In the genomic region with DNA sequence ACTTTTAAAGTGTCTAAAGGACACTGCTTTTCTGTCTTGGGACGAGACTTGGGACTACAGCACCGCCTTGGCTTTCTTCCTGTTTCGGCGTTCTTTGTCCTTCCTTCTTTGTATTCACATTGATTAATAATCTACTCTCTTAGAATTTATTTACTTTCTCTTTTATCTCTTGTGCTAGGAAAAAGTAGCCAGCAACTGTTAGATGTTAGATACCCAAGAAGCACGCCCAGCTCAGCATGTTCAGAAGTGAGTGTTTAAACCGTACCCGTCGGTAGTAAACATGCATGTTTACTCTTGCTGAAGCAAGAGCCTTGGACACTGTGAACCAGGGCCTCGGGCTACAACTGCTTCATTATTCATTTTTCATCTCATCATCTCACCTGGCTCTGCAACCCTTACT, we compare ENCODE assay signal across 19 mouse cellular contexts.
DNase-seq lines count a peak whose midpoint lies in the region; ATAC-seq and TF ChIP-seq lines count a peak whose summit lies in the region.
"Had no signal": no experiment of that assay in that cellular context is flagged by ENCODE, and none has a peak within 500 bp of the region (broad histone marks: within the 10 kb centered on the region; RNA-seq: fewer than 3 reads in every experiment).

No protein-coding gene starts in this region.

- no peak for ATAC-seq in midbrain, embryonic 11.5 days (ENCODE audit: low FRiP score)
- no peak for ATAC-seq in midbrain, postnatal 0 days (ENCODE audit: low FRiP score)
- ATAC-seq in kidney, embryonic 14.5 days (ENCODE audit: low FRiP score, low TSS enrichment): no peak
- no peak for ATAC-seq in forebrain, postnatal 0 days
- ATAC-seq: inflammation-experienced regulatory T-cells, adult 6 months had no signal

- no peak overlapping the region for H3K4me2 ChIP-seq in midbrain, embryonic 11.5 days
- no peak overlapping the region for H3K4me2 ChIP-seq in midbrain, postnatal 0 days (ENCODE audit: low read depth, low read length, poor library complexity, severe bottlenecking)
- no peak overlapping the region for H3K4me2 ChIP-seq in kidney, embryonic 14.5 days (replicated peaks; ENCODE audit: low read depth, low read length)
- no peak overlapping the region for H3K4me2 ChIP-seq in forebrain, postnatal 0 days (ENCODE audit: low read depth)
- H3K4me2 ChIP-seq: hindbrain, embryonic 12.5 days; neural tube, embryonic 13.5 days had no signal

- no peak for TF ChIP-seq POLR2A in small intestine, adult 2 months (IDR thresholded peaks at IDR 0.05; ENCODE audit: low read depth, low read length)

- 93% methylated on average over 9 of the region's 9 CpGs for WGBS in midbrain, embryonic 11.5 days
- WGBS in midbrain, postnatal 0 days: 87% methylated on average over 9 of the region's 9 CpGs
- 71% methylated on average over 9 of the region's 9 CpGs for WGBS in kidney, embryonic 14.5 days
- WGBS in small intestine, adult 2 months: 22% methylated on average over 9 of the region's 9 CpGs
- WGBS in forebrain, postnatal 0 days: 88% methylated on average over 9 of the region's 9 CpGs

- no peak overlapping the region for H3K27ac ChIP-seq in midbrain, embryonic 11.5 days (ENCODE audit: low read depth, low read length)
- no peak overlapping the region for H3K27ac ChIP-seq in midbrain, postnatal 0 days (ENCODE audit: low read depth, low read length)
- H3K27ac ChIP-seq in kidney, embryonic 14.5 days (ENCODE audit: low read depth, low read length): peak overlapping the region; percentile 14; the same call in 1 of the 2 replicates
- peak overlapping the region; percentile 83 for H3K27ac ChIP-seq in small intestine, adult 2 months (ENCODE audit: insufficient read depth, low read depth, low read length)
- H3K27ac ChIP-seq in forebrain, postnatal 0 days (ENCODE audit: low read depth, low read length): no peak overlapping the region
- H3K27ac ChIP-seq: hindbrain, embryonic 12.5 days; midbrain, embryonic 10.5 days; neural tube, embryonic 13.5 days had no signal

- peak; percentile 43 for DNase-seq in kidney, adult 18-20 months
- no peak for DNase-seq in kidney, postnatal 4 days
- DNase-seq in midbrain, embryonic 11.5 days (ENCODE audit: low spot score, missing footprints): peak; percentile 8
- no peak for DNase-seq in midbrain, postnatal 0 days (ENCODE audit: low spot score)
- DNase-seq in forebrain, postnatal 0 days: no peak
- no peak for DNase-seq in layer of hippocampus, postnatal 25 days (ENCODE audit: extremely low spot score in 1 of 2, low spot score in 1 of 2)
- DNase-seq: adrenal gland, adult 8-10 months; B cell, adult 2 months; cerebellum, adult 11 months; cerebellum, postnatal 14 days; heart, postnatal 10 days; lung, postnatal 4 days had no signal

- H3K27me3 ChIP-seq in midbrain, embryonic 11.5 days (ENCODE audit: control insufficient read depth, insufficient read depth, low read length): no peaks in the 10 kb centered on the region
- no peaks in the 10 kb centered on the region for H3K27me3 ChIP-seq in midbrain, postnatal 0 days (ENCODE audit: insufficient read depth, low read length)
- H3K27me3 ChIP-seq in kidney, embryonic 14.5 days (ENCODE audit: control insufficient read depth, insufficient read depth, low read length): no peaks in the 10 kb centered on the region
- no peaks in the 10 kb centered on the region for H3K27me3 ChIP-seq in small intestine, adult 2 months (ENCODE audit: control insufficient read depth, insufficient read depth, low read length)
- no peaks in the 10 kb centered on the region for H3K27me3 ChIP-seq in forebrain, postnatal 0 days (ENCODE audit: insufficient read depth, low read length)
- H3K27me3 ChIP-seq: hindbrain, embryonic 12.5 days; neural tube, embryonic 13.5 days had no signal

- no peaks in the 10 kb centered on the region for H3K9me3 ChIP-seq in midbrain, embryonic 11.5 days (ENCODE audit: control insufficient read depth, low read length)
- no peaks in the 10 kb centered on the region for H3K9me3 ChIP-seq in midbrain, postnatal 0 days (ENCODE audit: low read length)
- no peaks in the 10 kb centered on the region for H3K9me3 ChIP-seq in kidney, embryonic 14.5 days (ENCODE audit: control insufficient read depth, low read length)
- no peaks in the 10 kb centered on the region for H3K9me3 ChIP-seq in forebrain, postnatal 0 days (ENCODE audit: low read length)
- H3K9me3 ChIP-seq: hindbrain, embryonic 12.5 days; midbrain, embryonic 10.5 days; neural tube, embryonic 13.5 days had no signal

- no peaks in the 10 kb centered on the region for H3K4me1 ChIP-seq in midbrain, embryonic 11.5 days (ENCODE audit: control insufficient read depth, insufficient read depth, low read length)
- H3K4me1 ChIP-seq in midbrain, postnatal 0 days (ENCODE audit: insufficient read depth, low read length): no peaks in the 10 kb centered on the region
- peaks cover 25% of the 10 kb centered on the region for H3K4me1 ChIP-seq in kidney, embryonic 14.5 days (ENCODE audit: control insufficient read depth, insufficient read depth, low read length)
- peaks cover 23% of the 10 kb centered on the region for H3K4me1 ChIP-seq in small intestine, adult 2 months (ENCODE audit: control insufficient read depth, insufficient read depth, insufficient read length, low read length)
- H3K4me1 ChIP-seq in forebrain, postnatal 0 days (ENCODE audit: insufficient read depth): no peaks in the 10 kb centered on the region

- TF ChIP-seq CTCF in midbrain, postnatal 0 days (IDR thresholded peaks at IDR 0.05): no peak
- TF ChIP-seq CTCF in small intestine, adult 2 months (IDR thresholded peaks at IDR 0.05; ENCODE audit: extremely low read depth, insufficient read length, insufficient replicate concordance, low read depth, low read length): no peak
- no peak for TF ChIP-seq CTCF in forebrain, postnatal 0 days (IDR thresholded peaks at IDR 0.05; ENCODE audit: low read depth)

- no peaks in the 10 kb centered on the region for H3K36me3 ChIP-seq in midbrain, embryonic 11.5 days (ENCODE audit: control insufficient read depth, insufficient read depth, low read length)
- H3K36me3 ChIP-seq in midbrain, postnatal 0 days (ENCODE audit: insufficient read depth, low read length): no peaks in the 10 kb centered on the region
- H3K36me3 ChIP-seq in kidney, embryonic 14.5 days (ENCODE audit: control insufficient read depth, insufficient read depth, low read length): no peaks in the 10 kb centered on the region
- H3K36me3 ChIP-seq in small intestine, adult 2 months (ENCODE audit: control insufficient read depth, insufficient read depth, low read length): no peaks in the 10 kb centered on the region
- no peaks in the 10 kb centered on the region for H3K36me3 ChIP-seq in forebrain, postnatal 0 days (ENCODE audit: insufficient read depth)
- H3K36me3 ChIP-seq: hindbrain, embryonic 12.5 days; midbrain, embryonic 10.5 days; neural tube, embryonic 13.5 days had no signal

- H3K9ac ChIP-seq in midbrain, embryonic 11.5 days (ENCODE audit: low read length): no peak overlapping the region
- H3K9ac ChIP-seq in midbrain, postnatal 0 days (replicated peaks; ENCODE audit: low read length, poor library complexity, severe bottlenecking): no peak overlapping the region
- H3K9ac ChIP-seq in kidney, embryonic 14.5 days (ENCODE audit: low read depth, low read length): no peak overlapping the region
- no peak overlapping the region for H3K9ac ChIP-seq in forebrain, postnatal 0 days
- H3K9ac ChIP-seq: hindbrain, embryonic 12.5 days; neural tube, embryonic 13.5 days had no signal

- no peak overlapping the region for H3K4me3 ChIP-seq in midbrain, embryonic 11.5 days (ENCODE audit: low read depth, low read length)
- H3K4me3 ChIP-seq in midbrain, postnatal 0 days (ENCODE audit: low read depth, low read length): no peak overlapping the region
- no peak overlapping the region for H3K4me3 ChIP-seq in kidney, embryonic 14.5 days (ENCODE audit: low read length)
- no peak overlapping the region for H3K4me3 ChIP-seq in small intestine, adult 2 months (ENCODE audit: low read depth, low read length)
- H3K4me3 ChIP-seq in forebrain, postnatal 0 days (ENCODE audit: low read depth, low read length): no peak overlapping the region
- H3K4me3 ChIP-seq: erythroblast, embryonic 14.5 days; hindbrain, embryonic 12.5 days; midbrain, embryonic 10.5 days; neural tube, embryonic 13.5 days had no signal

Comparison
In these comparisons a context has a peak if more than half of its experiments do, and no peak if none do; other contexts are left out.
1. DNase-seq: peak in kidney, adult 18-20 months (single experiment) and midbrain, embryonic 11.5 days (single experiment); none in kidney, postnatal 4 days (0 of 2), midbrain, postnatal 0 days (single experiment), forebrain, postnatal 0 days (single experiment) and layer of hippocampus, postnatal 25 days (0 of 2).
2. H3K27ac ChIP-seq: peak in kidney, embryonic 14.5 days (single experiment) and small intestine, adult 2 months (single experiment); none in midbrain, embryonic 11.5 days (single experiment), midbrain, postnatal 0 days (single experiment) and forebrain, postnatal 0 days (single experiment).